Mouse (Mus musculus) spleen, postnatal 10 days (tissue): ENCODE data around the gene Abcb9.

ENCODE experiments used
- DNase-seq, 2 experiments: peaks; one replicate each; pipeline ENCODE4 v3.0.0; 2021 to 2022; ENCODE audit warnings: low spot score in 2 of 2

Abcb9 gene

DNA sequence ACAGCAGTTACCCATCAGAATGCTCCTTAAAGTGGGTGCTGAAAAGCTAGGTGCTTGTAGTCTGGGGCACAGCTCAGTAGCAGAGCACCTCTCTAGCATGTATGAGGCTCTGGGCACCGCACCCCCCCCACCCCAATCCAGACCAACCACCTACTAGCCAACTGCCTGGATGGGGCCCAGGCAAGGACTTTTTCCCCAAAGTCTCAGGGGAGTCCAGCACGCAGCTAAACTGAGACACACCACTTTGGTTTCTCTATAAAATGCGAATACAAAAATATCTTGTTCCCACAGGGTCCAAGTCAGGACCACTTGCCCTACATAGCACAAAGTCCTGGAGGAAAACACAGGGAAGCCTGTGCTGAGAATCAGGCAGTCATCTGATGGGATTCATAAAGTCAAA lies 81.4 kb downstream of the Abcb9 start:
- DNase-seq, result no peak

DNA sequence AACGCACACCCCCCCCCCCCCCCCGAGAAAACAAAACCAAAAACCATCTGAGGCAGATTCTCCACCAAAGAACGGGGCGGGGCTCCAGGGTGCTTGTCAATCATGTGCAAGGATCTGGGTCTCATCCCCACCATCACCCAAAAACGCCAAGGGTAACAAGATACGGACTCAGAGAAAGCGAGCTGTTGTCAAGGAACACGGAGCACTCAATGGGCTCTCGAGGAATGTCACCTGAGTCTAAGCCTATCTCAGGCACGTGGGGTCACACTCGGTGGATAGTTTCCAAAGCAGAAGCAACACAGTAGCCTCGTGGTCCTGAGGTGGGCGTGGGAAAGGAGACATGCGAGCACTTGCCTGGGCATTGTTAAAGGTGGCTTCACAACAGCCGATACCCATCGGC lies 81.9 kb downstream of the Abcb9 start:
- DNase-seq, result no peak

DNA sequence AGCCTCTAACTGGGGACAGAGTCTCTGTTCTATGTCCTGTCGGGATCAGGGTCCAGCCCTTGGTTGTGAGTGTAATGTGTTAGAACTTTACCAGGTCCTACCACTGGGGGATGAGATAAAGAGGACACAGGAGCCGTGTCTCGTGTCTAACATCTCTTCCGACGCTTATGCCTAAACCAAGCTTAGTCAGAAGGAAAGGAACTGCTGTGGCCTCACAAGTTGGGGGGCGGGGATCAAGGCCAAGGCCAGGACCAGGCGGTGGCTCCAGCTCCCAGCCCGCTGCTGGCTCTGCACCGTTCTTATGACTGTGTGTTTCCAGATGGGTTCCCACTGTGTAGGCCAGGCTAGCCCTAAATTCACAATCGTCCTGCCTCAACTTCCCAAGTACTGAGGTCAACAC lies 82.7 kb downstream of the Abcb9 start:
- DNase-seq, result no peak

DNA sequence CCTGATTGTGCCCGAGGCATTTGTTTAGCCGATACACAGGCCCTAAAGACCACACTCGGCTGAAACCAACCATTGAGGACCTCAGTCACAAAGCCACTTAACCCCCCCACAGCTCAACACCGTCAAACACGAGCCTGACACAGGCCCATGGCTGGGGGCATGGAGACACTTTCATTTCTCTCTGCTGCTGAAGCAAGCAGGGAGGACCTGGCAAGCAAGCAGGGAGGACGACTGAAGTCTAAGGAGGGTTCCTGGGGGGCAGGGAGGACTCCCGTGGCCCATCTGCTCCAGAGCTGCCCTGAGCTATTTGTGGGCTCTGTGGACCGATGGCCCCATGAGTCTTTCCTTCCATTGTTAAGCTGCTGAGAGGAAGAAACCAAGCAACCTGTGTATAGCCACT lies 83.7 kb downstream of the Abcb9 start:
- DNase-seq, result no peak
